Mouse (Mus musculus): ENCODE measurements around the gene Piezo1. TPM values are rescaled to one million over a fixed set of nuclear protein-coding genes. Genes with fewer than 3 reads are reported as not detected.

Gene Piezo1
- total and polyA plus RNA-seq, 2 experiments from 2014 or later = 10.1 to 92.7 TPM

- DNase-seq (ENCODE audit: low spot score) = no peak
- 88% methylated on average over 10 of the region's 10 CpGs for WGBS
Observed at GRCm38 (mm10) chr8:122586749-122587148, 35.6 kb upstream of the Piezo1 start.

GRCm38 (mm10) chr8:122586171-122586570 is 35.0 kb upstream of the Piezo1 start:
- no peak for ATAC-seq (ENCODE audit: insufficient read depth, low read depth)
- 81% methylated on average over 7 of the region's 7 CpGs for WGBS

More at GRCm38 (mm10) chr8:122586749-122587148, 35.6 kb upstream of the Piezo1 start:
- no peak overlapping the region for H3K4me2 ChIP-seq (ENCODE audit: low read depth, low read length)
- ATAC-seq (ENCODE audit: insufficient read depth, low read depth) = no peak
- no peak for TF ChIP-seq EP300 (IDR thresholded peaks at IDR 0.05; ENCODE audit: low read depth)
- no peak for TF ChIP-seq CTCF (IDR thresholded peaks at IDR 0.05; ENCODE audit: low read depth)
- H3K4me1 ChIP-seq (ENCODE audit: control insufficient read depth, insufficient read depth) = no peaks in the 10 kb centered on the region
- no peaks in the 10 kb centered on the region for H3K9me3 ChIP-seq (replicated peaks; ENCODE audit: control insufficient read depth, low read length)
- no peak overlapping the region for H3K4me3 ChIP-seq (ENCODE audit: low read depth, low read length)
- no peak overlapping the region for H3K27ac ChIP-seq (ENCODE audit: low read depth)
- no peak overlapping the region for H3K9ac ChIP-seq (replicated peaks; ENCODE audit: low read depth, low read length)
- H3K36me3 ChIP-seq (replicated peaks; ENCODE audit: control insufficient read depth, insufficient read depth, low read length) = no peaks in the 10 kb centered on the region
- no peaks in the 10 kb centered on the region for H3K27me3 ChIP-seq (ENCODE audit: control insufficient read depth, insufficient read depth, low read length)

GRCm38 (mm10) chr8:122585411-122585891 is 34.3 kb upstream of the Piezo1 start:
- peak; percentile 47; the same call in 1 of the 2 replicates for ATAC-seq (ENCODE audit: insufficient read depth, low read depth)
- no peak for DNase-seq (ENCODE audit: low spot score)
- Histone ChIP-seq H3K27me3 (ENCODE audit: control insufficient read depth, insufficient read depth, low read length) (no peaks in the 10 kb centered on the region), H3K36me3 (replicated peaks; ENCODE audit: control insufficient read depth, insufficient read depth, low read length) (no peaks in the 10 kb centered on the region), H3K9me3 (replicated peaks; ENCODE audit: control insufficient read depth, low read length) (no peaks in the 10 kb centered on the region), H3K4me1 (ENCODE audit: control insufficient read depth, insufficient read depth) (no peaks in the 10 kb centered on the region), H3K9ac (replicated peaks; ENCODE audit: low read depth, low read length) (no peak overlapping the region), H3K4me2 (ENCODE audit: low read depth, low read length) (no peak overlapping the region), H3K4me3 (ENCODE audit: low read depth, low read length) (no peak overlapping the region), H3K27ac (ENCODE audit: low read depth) (no peak overlapping the region)
- TF ChIP-seq EP300 (IDR thresholded peaks at IDR 0.05; ENCODE audit: low read depth) = no peak
- TF ChIP-seq CTCF (IDR thresholded peaks at IDR 0.05; ENCODE audit: low read depth) = no peak
- WGBS = 56% methylated on average over 14 of the region's 14 CpGs

More at GRCm38 (mm10) chr8:122586171-122586570, 35.0 kb upstream of the Piezo1 start:
- H3K4me2 ChIP-seq (ENCODE audit: low read depth, low read length) = no peak overlapping the region
- no peaks in the 10 kb centered on the region for H3K9me3 ChIP-seq (replicated peaks; ENCODE audit: control insufficient read depth, low read length)
- H3K27me3 ChIP-seq (ENCODE audit: control insufficient read depth, insufficient read depth, low read length) = no peaks in the 10 kb centered on the region
- no peak for DNase-seq (ENCODE audit: low spot score)
- H3K9ac ChIP-seq (replicated peaks; ENCODE audit: low read depth, low read length) = no peak overlapping the region
- no peaks in the 10 kb centered on the region for H3K4me1 ChIP-seq (ENCODE audit: control insufficient read depth, insufficient read depth)
- no peak overlapping the region for H3K27ac ChIP-seq (ENCODE audit: low read depth)
- TF ChIP-seq EP300 (IDR thresholded peaks at IDR 0.05; ENCODE audit: low read depth) (no peak), CTCF (IDR thresholded peaks at IDR 0.05; ENCODE audit: low read depth) (no peak)
- no peak overlapping the region for H3K4me3 ChIP-seq (ENCODE audit: low read depth, low read length)
- no peaks in the 10 kb centered on the region for H3K36me3 ChIP-seq (replicated peaks; ENCODE audit: control insufficient read depth, insufficient read depth, low read length)

- WGBS = 75% methylated on average over 9 of the region's 9 CpGs
- ATAC-seq (ENCODE audit: insufficient read depth, low read depth) (peak; percentile 24; the same call in 1 of the 2 replicates), DNase-seq (ENCODE audit: low spot score) (no peak)
- Histone ChIP-seq H3K4me2 (ENCODE audit: low read depth, low read length) (no peak overlapping the region), H3K9ac (replicated peaks; ENCODE audit: low read depth, low read length) (no peak overlapping the region), H3K4me3 (ENCODE audit: low read depth, low read length) (no peak overlapping the region), H3K27me3 (ENCODE audit: control insufficient read depth, insufficient read depth, low read length) (no peaks in the 10 kb centered on the region), H3K27ac (ENCODE audit: low read depth) (no peak overlapping the region), H3K9me3 (replicated peaks; ENCODE audit: control insufficient read depth, low read length) (no peaks in the 10 kb centered on the region), H3K36me3 (replicated peaks; ENCODE audit: control insufficient read depth, insufficient read depth, low read length) (no peaks in the 10 kb centered on the region), H3K4me1 (ENCODE audit: control insufficient read depth, insufficient read depth) (no peaks in the 10 kb centered on the region)
- TF ChIP-seq CTCF (IDR thresholded peaks at IDR 0.05; ENCODE audit: low read depth) (no peak), EP300 (IDR thresholded peaks at IDR 0.05; ENCODE audit: low read depth) (no peak)
Observed at GRCm38 (mm10) chr8:122584981-122585380, 33.9 kb upstream of the Piezo1 start.

DNA sequence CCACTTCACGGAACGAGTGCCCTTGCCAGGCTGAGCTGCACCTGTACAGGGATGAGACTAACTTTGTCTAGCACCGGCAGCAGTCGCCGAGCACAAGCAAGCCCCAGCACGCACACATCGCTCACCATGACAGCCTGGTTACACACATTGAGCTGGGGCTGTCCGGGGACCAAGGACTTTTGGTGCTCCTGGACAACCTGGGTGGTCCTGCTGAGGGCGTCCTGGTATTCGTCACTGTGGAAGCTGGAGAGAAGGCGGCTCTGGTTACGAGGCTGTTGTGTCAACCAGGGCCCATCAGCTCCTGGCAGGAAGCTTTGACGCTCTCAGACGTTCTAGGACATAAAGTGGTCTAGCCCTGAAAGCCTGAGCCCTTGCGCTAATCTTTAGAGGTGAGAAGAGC is 29.8 kb upstream of the Piezo1 start:
- Histone ChIP-seq H3K9ac (replicated peaks; ENCODE audit: low read depth, low read length) (no peak overlapping the region), H3K4me2 (ENCODE audit: low read depth, low read length) (no peak overlapping the region), H3K27ac (ENCODE audit: low read depth) (no peak overlapping the region), H3K36me3 (replicated peaks; ENCODE audit: control insufficient read depth, insufficient read depth, low read length) (no peaks in the 10 kb centered on the region), H3K4me1 (ENCODE audit: control insufficient read depth, insufficient read depth) (peaks cover 3% of the 10 kb centered on the region), H3K27me3 (ENCODE audit: control insufficient read depth, insufficient read depth, low read length) (no peaks in the 10 kb centered on the region), H3K4me3 (ENCODE audit: low read depth, low read length) (no peak overlapping the region), H3K9me3 (replicated peaks; ENCODE audit: control insufficient read depth, low read length) (no peaks in the 10 kb centered on the region)
- TF ChIP-seq CTCF (IDR thresholded peaks at IDR 0.05; ENCODE audit: low read depth) (no peak), EP300 (IDR thresholded peaks at IDR 0.05; ENCODE audit: low read depth) (no peak)
- ATAC-seq (ENCODE audit: insufficient read depth, low read depth) (no peak), DNase-seq (ENCODE audit: low spot score) (no peak)
- WGBS = 60% methylated on average over 13 of the region's 15 CpGs

DNA sequence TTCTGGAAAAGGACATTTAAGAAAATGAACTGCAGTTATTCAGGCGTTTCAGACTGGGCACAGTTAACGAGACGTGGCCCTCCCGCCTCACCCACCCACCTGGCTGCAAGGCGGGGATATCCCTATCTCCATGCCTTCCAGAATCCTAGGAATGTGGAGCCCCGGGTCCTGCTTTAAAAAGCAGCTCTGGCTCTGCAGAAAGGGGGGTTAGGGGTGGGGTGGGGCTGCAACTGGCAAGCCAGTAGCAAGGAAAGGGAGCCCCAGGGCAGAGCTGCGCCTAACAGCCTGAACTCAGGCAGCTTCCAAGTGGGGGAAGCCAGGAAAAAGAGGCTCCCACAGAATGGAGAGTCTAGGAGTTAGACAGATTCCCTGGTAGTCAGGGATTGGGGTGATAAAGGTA is 28.1 kb upstream of the Piezo1 start:
- ATAC-seq (ENCODE audit: insufficient read depth, low read depth) = no peak
- no peak for DNase-seq (ENCODE audit: low spot score)
- no peak overlapping the region; the same call in 1 of the 2 replicates for H3K9ac ChIP-seq (replicated peaks; ENCODE audit: low read depth, low read length)
- peaks cover 20% of the 10 kb centered on the region for H3K4me1 ChIP-seq (ENCODE audit: control insufficient read depth, insufficient read depth)
- no peak overlapping the region for H3K4me2 ChIP-seq (ENCODE audit: low read depth, low read length)
- no peak overlapping the region for H3K27ac ChIP-seq (ENCODE audit: low read depth)
- H3K4me3 ChIP-seq (ENCODE audit: low read depth, low read length) = no peak overlapping the region
- no peaks in the 10 kb centered on the region for H3K9me3 ChIP-seq (replicated peaks; ENCODE audit: control insufficient read depth, low read length)
- H3K36me3 ChIP-seq (replicated peaks; ENCODE audit: control insufficient read depth, insufficient read depth, low read length) = no peaks in the 10 kb centered on the region
- 38% methylated on average over 7 of the region's 7 CpGs for WGBS
- no peak for TF ChIP-seq CTCF (IDR thresholded peaks at IDR 0.05; ENCODE audit: low read depth)
- TF ChIP-seq EP300 (IDR thresholded peaks at IDR 0.05; ENCODE audit: low read depth) = no peak
- no peaks in the 10 kb centered on the region for H3K27me3 ChIP-seq (ENCODE audit: control insufficient read depth, insufficient read depth, low read length)
